Mouse (Mus musculus): ENCODE measurements around the gene Tuba3b. TPM values are rescaled to one million over a fixed set of nuclear protein-coding genes. Genes with fewer than 3 reads are reported as not detected.

Tuba3b gene
- polyA plus RNA-seq (2016; fragmentation: Nextera tagmentation; extraction: Ambion mirVana), result not detected in 2 replicates

GRCm38 (mm10) chr6:145615666-145616210 lies at the start of gene Tuba3b:
Gene Tuba3b (plus strand): TSS chr6:145615757.
- no peaks in the 10 kb centered on the region for H3K27me3 ChIP-seq (replicated peaks)
- no peaks in the 10 kb centered on the region for H3K36me3 ChIP-seq
- no peak within 1 kb of the TSS for H3K9ac ChIP-seq
- WGBS, result 96% methylated on average over 31 of the region's 31 CpGs
- H3K4me3 ChIP-seq, result no peak within 1 kb of the TSS
- H3K4me1 ChIP-seq, result no peaks in the 10 kb centered on the region
- ATAC-seq (ENCODE audit: low FRiP score, low read depth), result no peak
- H3K9me3 ChIP-seq, result no peaks in the 10 kb centered on the region
- H3K27ac ChIP-seq, result no peak within 1 kb of the TSS
- no peak within 1 kb of the TSS for H3K4me2 ChIP-seq (replicated peaks)

GRCm38 (mm10) chr6:145567296-145567695 lies 48.3 kb upstream of the Tuba3b start:
- Histone ChIP-seq H3K36me3 (no peaks in the 10 kb centered on the region), H3K4me2 (replicated peaks) (no peak overlapping the region), H3K4me1 (peaks cover 6% of the 10 kb centered on the region; the same call in 1 of the 2 replicates), H3K27me3 (replicated peaks) (no peaks in the 10 kb centered on the region), H3K9me3 (no peaks in the 10 kb centered on the region), H3K27ac (no peak overlapping the region), H3K9ac (no peak overlapping the region), H3K4me3 (no peak overlapping the region)
- WGBS, result 80% methylated on average over 8 of the region's 8 CpGs
- ATAC-seq (ENCODE audit: low FRiP score, low read depth), result no peak

- Histone ChIP-seq H3K9me3 (no peaks in the 10 kb centered on the region), H3K9ac (no peak overlapping the region), H3K4me2 (replicated peaks) (no peak overlapping the region), H3K4me1 (peaks cover 6% of the 10 kb centered on the region; the same call in 1 of the 2 replicates), H3K27me3 (replicated peaks) (no peaks in the 10 kb centered on the region), H3K4me3 (no peak overlapping the region), H3K36me3 (no peaks in the 10 kb centered on the region), H3K27ac (no peak overlapping the region)
- 86% methylated on average over 3 of the region's 3 CpGs for WGBS
- no peak for ATAC-seq (ENCODE audit: low FRiP score, low read depth)
Observed at GRCm38 (mm10) chr6:145567832-145568231, 47.7 kb upstream of the Tuba3b start.

- Histone ChIP-seq H3K27me3 (replicated peaks) (no peaks in the 10 kb centered on the region), H3K36me3 (no peaks in the 10 kb centered on the region), H3K27ac (no peak overlapping the region), H3K9me3 (no peaks in the 10 kb centered on the region), H3K4me2 (replicated peaks) (no peak overlapping the region), H3K4me1 (peaks cover 6% of the 10 kb centered on the region; the same call in 1 of the 2 replicates), H3K4me3 (no peak overlapping the region), H3K9ac (no peak overlapping the region)
- 89% methylated on average over 3 of the region's 3 CpGs for WGBS
- no peak for ATAC-seq (ENCODE audit: low FRiP score, low read depth)
Observed at GRCm38 (mm10) chr6:145568701-145569100, 46.9 kb upstream of the Tuba3b start.

- Histone ChIP-seq H3K4me3 (no peak overlapping the region), H3K27ac (no peak overlapping the region), H3K4me2 (replicated peaks) (no peak overlapping the region), H3K9ac (no peak overlapping the region), H3K4me1 (no peaks in the 10 kb centered on the region), H3K9me3 (no peaks in the 10 kb centered on the region), H3K27me3 (replicated peaks) (no peaks in the 10 kb centered on the region), H3K36me3 (no peaks in the 10 kb centered on the region)
- ATAC-seq (ENCODE audit: low FRiP score, low read depth), result no peak
- WGBS, result 88% methylated on average over 6 of the region's 6 CpGs
Observed at GRCm38 (mm10) chr6:145573250-145574013, 42.1 kb upstream of the Tuba3b start.

GRCm38 (mm10) chr6:145576762-145577161 lies 38.8 kb upstream of the Tuba3b start:
- Histone ChIP-seq H3K9me3 (no peaks in the 10 kb centered on the region), H3K4me1 (peaks cover 12% of the 10 kb centered on the region; the same call in 1 of the 2 replicates), H3K27ac (no peak overlapping the region), H3K4me2 (replicated peaks) (no peak overlapping the region), H3K27me3 (replicated peaks) (no peaks in the 10 kb centered on the region), H3K4me3 (no peak overlapping the region), H3K36me3 (no peaks in the 10 kb centered on the region), H3K9ac (no peak overlapping the region)
- ATAC-seq (ENCODE audit: low FRiP score, low read depth), result no peak
- 92% methylated on average over 4 of the region's 4 CpGs for WGBS

- H3K27me3 ChIP-seq (replicated peaks), result no peaks in the 10 kb centered on the region
- peaks cover 13% of the 10 kb centered on the region; the same call in 1 of the 2 replicates for H3K4me1 ChIP-seq
- WGBS, result 55% methylated on average over 10 of the region's 10 CpGs
- H3K4me3 ChIP-seq, result no peak overlapping the region
- no peak overlapping the region for H3K27ac ChIP-seq
- H3K36me3 ChIP-seq, result no peaks in the 10 kb centered on the region
- no peak for ATAC-seq (ENCODE audit: low FRiP score, low read depth)
- no peak overlapping the region for H3K9ac ChIP-seq
- H3K9me3 ChIP-seq, result no peaks in the 10 kb centered on the region
- no peak overlapping the region for H3K4me2 ChIP-seq (replicated peaks)
Observed at GRCm38 (mm10) chr6:145578457-145579185, 36.9 kb upstream of the Tuba3b start.

GRCm38 (mm10) chr6:145579761-145580160 lies 35.8 kb upstream of the Tuba3b start:
- Histone ChIP-seq H3K27ac (no peak overlapping the region), H3K4me1 (peaks cover 13% of the 10 kb centered on the region; the same call in 1 of the 2 replicates), H3K27me3 (replicated peaks) (no peaks in the 10 kb centered on the region), H3K9me3 (no peaks in the 10 kb centered on the region), H3K36me3 (no peaks in the 10 kb centered on the region), H3K4me2 (replicated peaks) (no peak overlapping the region), H3K9ac (no peak overlapping the region), H3K4me3 (no peak overlapping the region)
- WGBS, result 84% methylated on average over 3 of the region's 3 CpGs
- ATAC-seq (ENCODE audit: low FRiP score, low read depth), result no peak

GRCm38 (mm10) chr6:145581366-145582170 lies 34.0 kb upstream of the Tuba3b start:
- H3K4me2 ChIP-seq (replicated peaks), result no peak overlapping the region
- H3K27me3 ChIP-seq (replicated peaks), result no peaks in the 10 kb centered on the region
- whole genome bisulfite sequencing, result 73% methylated on average over 10 of the region's 10 CpGs
- peaks cover 13% of the 10 kb centered on the region; the same call in 1 of the 2 replicates for H3K4me1 ChIP-seq
- no peak overlapping the region for H3K4me3 ChIP-seq
- no peaks in the 10 kb centered on the region for H3K36me3 ChIP-seq
- no peak overlapping the region for H3K27ac ChIP-seq
- ATAC-seq (ENCODE audit: low FRiP score, low read depth), result no peak
- no peak overlapping the region for H3K9ac ChIP-seq
- no peaks in the 10 kb centered on the region for H3K9me3 ChIP-seq

- Histone ChIP-seq H3K9ac (no peak overlapping the region), H3K27me3 (replicated peaks) (no peaks in the 10 kb centered on the region), H3K4me1 (peaks cover 7% of the 10 kb centered on the region; the same call in 1 of the 2 replicates), H3K36me3 (no peaks in the 10 kb centered on the region), H3K4me2 (replicated peaks) (no peak overlapping the region), H3K4me3 (no peak overlapping the region), H3K9me3 (no peaks in the 10 kb centered on the region), H3K27ac (no peak overlapping the region; the same call in 1 of the 2 replicates)
- no peak for ATAC-seq (ENCODE audit: low FRiP score, low read depth)
- WGBS, result 75% methylated on average over 21 of the region's 21 CpGs
Observed at GRCm38 (mm10) chr6:145585052-145585973, 30.2 kb upstream of the Tuba3b start.
